Mouse (Mus musculus) stomach, postnatal 0 days (tissue): ENCODE measurements around the gene Ubac1.

Experiments used
- CTCF ChIP-seq: IDR thresholded peaks from 2 replicates; pipeline ENCODE4 v1.5.1; 2016; ENCODE audit warnings: antibody characterized with exemption, low read depth, mild to moderate bottlenecking, moderate library complexity
- EP300 ChIP-seq: optimal IDR thresholded peaks from 2 replicates; pipeline ENCODE3; 2016; ENCODE audit warnings: antibody characterized with exemption

GRCm38 (mm10) chr2:26002001-26002400 is 19.5 kb downstream of the Ubac1 start:
- TF ChIP-seq CTCF (no peak), EP300 (no peak)
